Mouse (Mus musculus) embryo, embryonic 9.5 days (tissue): Measurements from ENCODE around the gene Tmem255a.

Experiments
- DNase-seq: peaks from one replicate; pipeline ENCODE4 v3.0.0-alpha.2; 2017; ENCODE audit errors: extremely low spot score

Tmem255a gene

GRCm38 (mm10) chrX:38166064-38166463, 86.2 kb downstream of the Tmem255a start:
- no peak for DNase-seq

- DNase-seq: no peak
Measured at GRCm38 (mm10) chrX:38165315-38165714, 86.9 kb downstream of the Tmem255a start.

- no peak for DNase-seq
Measured at GRCm38 (mm10) chrX:38159097-38159496, 93.1 kb downstream of the Tmem255a start.
